Mouse (Mus musculus) adrenal gland, postnatal 25 days (tissue): Measurements from ENCODE around the gene Scamp4. TPM values are rescaled to one million over a fixed set of nuclear protein-coding genes. Genes with fewer than 3 reads are reported as not detected.
"Not testable (repeated sequence)": the region's sequence is repeated elsewhere in the genome, so short reads cannot be mapped to it uniquely, and the experiment has no call there.

ENCODE experiments used
- DNase-seq: peaks from one replicate; pipeline ENCODE4 v3.0.0; 2021; ENCODE audit warnings: mixed read lengths
- total RNA-seq: library from RNA; stranded (reverse); gene quantifications from 2 replicates; pipeline ENCODE4 v1.2.3, GENCODE M21; 2021

Gene Scamp4
- total RNA-seq, 1 experiment from 2014 or later, result 68.6 TPM

DNA sequence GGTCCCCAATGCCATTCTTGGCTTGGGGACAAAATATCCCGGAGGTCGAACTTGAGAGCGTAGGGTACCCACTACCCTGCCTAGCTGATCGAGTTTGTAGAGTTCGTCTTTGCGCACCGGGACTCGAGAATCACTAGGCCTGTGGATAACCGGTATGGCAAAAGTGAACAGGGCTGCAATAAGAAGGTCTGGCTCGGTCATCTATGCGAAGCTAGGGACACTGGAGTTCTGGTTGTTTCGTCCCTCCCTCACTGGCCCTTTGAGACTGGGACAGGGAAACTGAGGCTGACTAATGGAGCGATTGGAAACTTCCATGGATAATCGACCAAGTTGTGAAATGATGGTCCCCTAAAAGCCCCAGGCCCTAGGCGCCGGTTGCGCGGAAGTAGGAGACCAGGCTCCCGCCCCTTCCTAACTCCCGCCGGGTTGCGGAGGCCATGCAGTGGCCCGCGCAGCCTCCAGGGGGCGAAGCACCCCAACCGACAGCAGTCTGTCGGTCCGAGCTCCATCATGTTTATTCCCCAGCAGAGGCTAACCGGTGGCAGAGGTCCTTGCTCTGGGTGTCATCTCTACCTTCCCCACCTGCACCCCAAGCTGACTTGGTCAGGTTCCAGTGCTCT lies 24.4 kb upstream of the Scamp4 start:
- DNase-seq, result peak; percentile 87

DNA sequence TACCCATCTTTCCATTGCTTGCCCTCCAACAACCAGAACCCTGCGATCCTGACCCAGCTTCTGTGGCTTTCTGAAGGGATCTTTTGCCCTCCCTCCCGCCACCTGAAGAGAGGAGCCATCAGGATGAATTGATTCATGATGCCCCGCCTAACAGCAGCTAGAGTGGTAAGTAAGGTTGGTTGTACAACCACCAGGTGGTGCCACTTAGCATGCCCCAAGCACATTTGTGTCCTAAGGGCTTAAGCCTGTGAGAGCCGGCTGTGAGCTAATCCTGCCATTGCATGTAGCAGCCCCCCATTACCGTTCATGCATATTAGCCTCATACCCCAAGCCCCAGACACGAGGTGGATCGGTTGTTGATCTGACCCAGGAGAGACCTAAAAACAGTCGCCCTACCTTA lies 23.8 kb upstream of the Scamp4 start:
- peak; percentile 51 for DNase-seq

DNA sequence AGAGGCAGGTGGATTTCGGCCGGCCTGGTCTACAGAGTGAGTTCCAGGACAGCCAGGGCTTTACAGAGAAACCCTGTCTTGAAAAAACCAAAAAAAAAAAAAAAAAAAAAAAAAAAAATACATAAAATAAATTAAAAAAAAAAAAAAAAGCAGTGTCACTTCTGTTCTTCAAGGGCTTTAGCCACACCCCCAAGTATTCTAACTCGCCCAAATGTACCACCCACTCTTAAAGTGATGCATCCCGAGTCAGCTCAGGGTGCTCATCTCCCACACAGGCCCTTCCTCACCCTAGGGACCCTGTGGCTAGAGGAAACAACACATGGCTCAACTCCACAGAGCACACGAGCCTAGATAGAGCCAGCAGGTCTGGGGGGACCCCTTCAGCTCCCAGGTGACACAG lies 19.6 kb upstream of the Scamp4 start:
- no peak for DNase-seq

DNA sequence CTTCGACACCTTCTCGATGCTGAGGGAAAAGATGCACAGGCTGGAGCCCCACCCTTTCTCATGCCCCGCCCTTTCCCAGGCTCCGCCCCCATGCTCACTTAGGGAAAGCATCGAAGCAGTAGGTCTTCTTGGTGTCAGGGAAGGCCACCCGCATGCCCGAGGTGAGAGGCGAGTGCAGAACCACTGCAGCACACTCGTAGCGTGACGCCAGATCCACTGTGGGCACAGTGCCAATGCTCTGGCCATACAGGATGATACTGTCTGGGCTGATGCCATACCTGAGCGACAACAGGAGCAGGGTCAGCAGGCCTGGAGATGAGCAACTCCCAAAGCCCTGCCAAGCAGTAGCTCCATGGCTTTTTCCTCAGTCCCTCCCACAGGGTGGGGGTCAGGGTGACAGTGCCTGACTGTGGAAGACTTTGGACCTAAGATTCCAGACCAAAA lies 18.6 kb upstream of the Scamp4 start:
- no peak for DNase-seq

DNA sequence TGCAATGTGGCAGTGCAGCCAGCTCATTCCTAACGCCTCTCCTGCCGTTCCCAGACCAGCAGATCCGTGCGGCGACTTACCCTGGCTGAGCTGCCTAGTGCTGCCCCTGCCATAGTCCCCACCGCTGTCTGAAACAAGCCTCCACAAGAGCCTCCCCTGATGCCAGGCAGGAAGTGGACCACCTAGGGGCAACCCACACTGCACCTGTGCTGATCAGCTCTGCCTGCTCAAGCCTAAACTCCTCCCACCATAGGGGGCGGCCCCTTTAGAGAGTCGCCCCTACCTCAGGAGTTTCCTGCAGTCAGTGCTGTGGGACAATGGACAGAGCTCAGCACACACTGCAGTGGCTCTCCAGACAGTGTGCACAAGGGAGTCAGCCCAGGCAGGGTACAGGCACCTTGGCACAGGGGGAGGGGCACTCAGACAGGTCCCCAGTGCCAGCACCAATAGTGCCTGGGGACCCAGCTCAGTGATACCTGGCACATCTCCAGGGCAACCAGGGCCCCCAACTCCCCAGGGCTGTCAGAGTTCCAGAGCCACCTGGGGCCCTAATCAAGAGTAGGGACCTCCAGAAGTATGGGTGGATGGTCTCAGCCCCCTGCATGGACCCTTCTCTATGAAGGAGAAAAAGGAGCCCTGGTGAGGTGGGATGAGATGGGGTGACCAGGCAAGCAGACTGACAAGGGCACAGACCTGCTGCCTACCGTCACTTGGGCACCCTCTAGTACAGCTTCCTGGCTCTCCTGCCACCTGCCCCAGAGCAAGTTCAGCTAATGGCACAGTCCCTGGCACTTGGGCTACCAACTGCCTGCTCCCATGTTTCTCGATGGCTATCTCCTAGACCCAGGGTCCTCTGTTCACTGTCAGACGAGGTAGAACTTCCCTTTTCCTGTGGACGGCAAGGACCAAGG lies 17.8 kb upstream of the Scamp4 start:
- DNase-seq, result no peak

GRCm38 (mm10) chr10:80585581-80585980 lies 17.1 kb upstream of the Scamp4 start:
- no peak for DNase-seq

DNA sequence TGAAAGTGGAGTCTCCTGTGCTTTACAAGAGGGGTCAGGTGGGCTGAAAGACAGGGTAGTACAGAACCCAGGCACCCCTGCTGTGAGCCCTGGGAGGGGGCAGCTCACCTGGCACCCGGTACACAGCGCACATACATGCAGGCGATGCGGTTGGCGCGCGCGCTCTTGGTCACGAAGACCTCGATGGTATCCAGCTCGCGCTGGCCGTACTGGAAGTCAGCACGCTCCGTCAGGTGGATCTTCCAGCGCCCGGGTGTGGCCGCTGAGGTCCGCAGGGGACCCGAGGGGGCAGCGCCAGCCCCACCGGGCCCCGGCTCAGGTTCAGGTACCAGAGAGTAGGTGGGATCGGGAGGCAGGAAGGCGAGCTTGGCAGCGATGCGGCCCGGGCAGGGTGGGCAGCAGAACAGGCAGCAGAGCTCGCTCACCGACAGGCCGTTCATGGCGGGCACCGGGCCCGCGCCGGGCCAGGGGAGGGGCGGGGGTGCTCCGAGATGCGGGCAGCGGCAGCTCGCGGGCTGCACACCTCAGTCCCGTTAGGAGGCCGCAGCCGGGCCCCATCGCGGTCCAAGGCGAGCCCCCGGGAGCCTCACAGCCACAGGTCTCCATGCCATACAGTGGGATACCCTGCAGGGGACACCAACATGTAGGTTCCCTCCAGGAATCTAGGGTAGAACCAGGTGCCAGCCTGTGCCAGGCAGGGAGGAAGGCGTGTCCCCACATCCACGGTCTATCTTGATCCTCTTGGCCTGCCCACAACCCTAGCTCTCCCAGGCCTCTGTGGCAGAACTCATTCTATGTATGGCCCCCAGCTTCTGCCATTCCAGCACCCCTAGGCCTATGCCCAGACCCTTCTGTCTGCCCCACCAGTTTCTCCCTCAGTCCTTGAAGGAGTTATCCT lies 16.0 kb upstream of the Scamp4 start:
- DNase-seq, result no peak

- DNase-seq, result no peak
Measured at GRCm38 (mm10) chr10:80587305-80587657, 15.4 kb upstream of the Scamp4 start.

- DNase-seq, result no peak
Measured at GRCm38 (mm10) chr10:80589127-80589878, 13.4 kb upstream of the Scamp4 start.

DNA sequence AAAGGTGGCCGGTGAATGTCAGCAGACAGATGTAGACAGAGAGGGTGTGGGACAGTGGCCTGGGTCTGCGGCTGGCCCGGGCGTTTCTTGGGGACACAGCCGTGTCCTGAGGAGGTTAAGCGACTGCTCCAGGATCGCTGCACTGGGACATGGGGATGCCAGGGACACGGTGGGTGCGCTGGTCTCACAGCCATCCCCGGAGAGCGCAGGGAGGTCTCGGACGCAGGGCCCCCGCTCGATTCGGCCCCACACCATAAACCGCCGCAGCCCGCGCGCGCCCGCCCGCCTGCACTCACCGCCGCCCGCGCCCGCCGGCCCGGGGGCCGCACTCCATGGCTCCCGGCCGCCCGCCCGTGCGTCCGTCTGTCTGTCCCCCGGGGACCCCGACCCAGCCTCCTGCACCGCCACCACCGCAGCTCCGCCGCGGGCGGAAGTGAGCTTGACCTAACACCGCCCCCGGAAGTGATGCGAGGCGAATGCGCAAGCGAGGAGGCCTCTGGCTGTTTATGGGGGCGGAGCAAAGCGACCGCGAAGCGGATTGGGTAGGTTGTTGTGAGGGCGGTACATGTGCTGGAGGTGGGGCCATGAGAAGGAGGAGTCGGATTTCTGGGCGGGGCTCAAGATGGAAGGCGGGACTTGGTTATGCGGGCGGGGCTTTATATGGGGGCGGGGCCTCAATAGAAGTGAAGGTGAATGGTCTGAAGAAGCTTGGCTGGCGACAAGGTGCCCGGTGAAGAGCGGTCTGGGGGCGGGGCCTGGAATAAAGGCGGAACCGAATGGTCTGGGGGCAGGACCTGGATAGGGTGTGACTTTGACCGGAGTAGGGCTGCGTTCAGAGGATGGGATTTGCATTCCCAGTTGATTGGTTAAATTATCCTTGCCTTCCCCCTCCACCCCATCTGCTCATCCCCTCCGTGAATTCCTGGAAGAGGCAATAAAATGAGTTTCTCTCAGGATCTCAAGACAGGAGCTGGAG lies 12.5 kb upstream of the Scamp4 start, which contains the start of gene Abhd17a:
Abhd17a (minus strand) TSS at position 463 of the 976 bp plus-strand sequence.
- DNase-seq, result peak; percentile 97

- no peak for DNase-seq
Measured at GRCm38 (mm10) chr10:80596318-80596717, 6.4 kb upstream of the Scamp4 start.

DNA sequence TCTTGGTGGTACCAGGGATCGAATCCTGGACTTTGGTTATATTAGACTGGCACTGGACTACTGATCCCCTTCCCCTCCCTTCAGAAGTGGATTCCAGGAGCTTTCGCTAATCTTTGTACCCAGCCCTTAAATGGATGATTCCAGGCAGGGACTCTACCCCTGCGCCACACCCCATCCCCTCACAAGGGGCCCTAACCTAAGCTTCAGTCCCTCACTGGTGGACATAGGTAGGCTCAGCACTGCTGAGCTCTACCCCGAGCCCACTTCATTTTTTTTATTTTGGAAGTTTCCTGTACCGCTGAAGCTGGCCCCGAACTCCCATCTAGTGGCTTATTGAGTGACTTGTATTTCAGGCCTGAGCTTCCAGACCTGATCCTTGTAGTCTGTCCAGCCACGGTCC lies 692 bp downstream of the Scamp4 start:
- DNase-seq, result no peak

DNA sequence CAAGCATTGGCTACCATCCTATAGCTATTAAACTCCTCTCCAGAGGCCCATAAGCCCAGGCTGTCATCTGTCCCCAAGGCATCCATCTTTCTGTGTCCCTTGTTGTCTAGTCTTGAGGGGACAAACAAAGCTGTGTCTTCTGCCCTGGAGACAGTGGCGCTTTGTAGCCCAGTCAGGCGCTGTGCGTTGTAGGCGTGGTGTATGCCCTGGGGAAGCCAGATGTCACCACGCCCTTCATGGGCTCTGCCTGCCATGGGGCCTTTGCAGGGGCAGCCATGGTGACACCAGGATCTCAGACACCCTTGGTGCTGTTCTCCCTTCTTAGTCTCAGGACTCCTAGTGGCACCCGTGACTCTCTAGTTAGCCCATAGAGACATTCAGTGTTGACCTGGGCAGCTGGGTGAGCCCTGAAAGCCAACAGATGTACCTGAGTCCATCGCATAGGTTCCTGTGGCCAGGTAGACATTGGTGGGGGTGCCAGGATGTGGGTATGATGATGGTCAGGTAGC lies 1.4 kb downstream of the Scamp4 start:
- no peak for DNase-seq

DNA sequence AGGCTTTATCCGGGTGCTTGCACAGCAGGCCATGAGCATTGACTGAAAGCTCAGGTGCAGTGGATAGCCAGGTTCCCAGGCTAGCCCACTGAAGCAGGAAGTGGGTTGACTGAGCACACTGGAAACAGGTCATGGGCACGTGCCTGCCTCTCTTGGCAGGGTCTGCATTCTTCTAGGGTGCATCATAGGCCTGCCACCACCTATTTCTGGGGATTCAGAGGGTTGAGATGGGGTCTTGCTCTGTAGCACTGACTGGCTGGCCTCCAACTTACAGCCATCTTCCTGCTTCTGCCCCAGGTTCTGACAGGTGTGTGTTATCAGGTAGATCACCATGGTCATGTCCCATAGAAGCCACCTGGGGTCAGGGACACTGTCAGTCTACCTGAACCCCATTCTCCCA lies 2.3 kb downstream of the Scamp4 start:
- no peak for DNase-seq

GRCm38 (mm10) chr10:80605721-80606120 lies 3.0 kb downstream of the Scamp4 start, which contains the start of gene Gm49322:
Gm49322 (plus strand) TSS chr10:80606021.
- DNase-seq, result not testable (repeated sequence)

DNA sequence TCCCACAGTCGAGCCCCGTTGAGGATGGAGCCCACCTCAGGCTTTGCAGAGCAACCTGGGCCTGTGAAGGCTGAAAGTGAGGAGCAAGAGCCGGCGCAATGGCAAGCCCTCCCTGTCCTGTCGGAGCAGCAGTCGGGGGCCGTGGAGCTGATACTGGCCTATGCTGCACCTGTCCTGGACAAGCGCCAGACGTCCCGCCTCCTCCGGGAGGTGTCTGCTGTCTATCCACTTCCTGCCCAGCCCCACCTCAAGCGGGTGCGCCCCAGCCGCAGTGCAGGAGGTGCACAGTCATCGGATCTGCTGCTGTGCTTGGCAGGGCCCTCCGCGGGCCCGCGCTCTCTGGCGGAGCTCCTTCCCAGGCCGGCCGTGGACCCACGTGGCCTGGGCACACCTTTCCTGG lies 3.6 kb downstream of the Scamp4 start:
- no peak for DNase-seq

DNA sequence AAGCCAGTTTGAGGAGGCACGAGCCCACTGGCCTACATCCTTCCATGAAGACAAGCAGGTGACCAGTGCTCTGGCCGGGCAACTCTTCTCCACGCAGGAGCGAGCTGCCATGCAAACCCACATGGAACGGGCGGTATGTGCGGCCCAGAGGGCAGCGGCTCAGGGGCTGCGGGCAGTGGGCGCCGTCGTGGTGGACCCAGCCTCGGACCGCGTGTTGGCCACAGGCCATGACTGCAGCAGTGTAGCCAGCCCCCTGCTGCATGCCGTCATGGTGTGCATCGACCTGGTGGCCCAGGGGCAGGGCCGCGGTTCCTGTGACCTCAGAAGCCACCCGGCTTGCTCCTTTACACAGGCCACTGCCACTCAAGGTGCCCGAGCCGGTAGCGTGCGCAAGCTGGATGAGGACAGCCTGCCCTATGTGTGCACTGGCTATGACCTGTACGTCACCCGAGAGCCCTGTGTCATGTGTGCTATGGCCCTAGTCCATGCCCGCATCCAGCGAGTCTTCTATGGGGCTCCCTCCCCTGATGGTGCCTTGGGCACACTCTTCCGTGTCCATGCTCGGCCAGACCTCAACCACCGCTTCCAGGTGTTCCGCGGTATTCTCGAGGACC lies 4.2 kb downstream of the Scamp4 start:
- no peak for DNase-seq

DNA sequence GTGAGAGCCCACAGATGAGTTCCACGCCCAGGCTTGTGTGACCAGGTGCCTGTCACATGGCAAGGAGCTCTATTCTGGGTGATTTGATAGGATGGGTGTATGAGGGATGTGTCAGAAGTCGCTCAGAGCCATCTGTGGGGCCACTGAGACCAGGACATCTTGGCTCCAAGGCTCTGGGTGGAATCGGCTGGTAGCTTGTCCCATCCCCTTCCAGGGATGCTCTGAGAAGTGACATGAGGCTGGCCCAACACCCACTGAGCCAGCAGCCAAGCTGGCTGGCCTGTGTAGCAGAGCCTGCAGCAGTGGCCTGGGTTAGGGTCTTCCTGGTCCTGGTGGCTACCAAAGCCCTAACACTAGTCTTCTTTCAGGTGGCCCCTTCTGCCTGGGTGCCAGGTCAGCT lies 5.8 kb downstream of the Scamp4 start:
- DNase-seq, result no peak

GRCm38 (mm10) chr10:80609269-80609924 lies 6.7 kb downstream of the Scamp4 start:
- DNase-seq, result no peak
